Mouse (Mus musculus) kidney, postnatal 14 days (tissue): ENCODE results near the gene Sgta.

Experiments used
- DNase-seq: peaks from one replicate; pipeline ENCODE4 v3.0.0; 2022; ENCODE audit warnings: mixed read lengths

Sgta gene

DNA sequence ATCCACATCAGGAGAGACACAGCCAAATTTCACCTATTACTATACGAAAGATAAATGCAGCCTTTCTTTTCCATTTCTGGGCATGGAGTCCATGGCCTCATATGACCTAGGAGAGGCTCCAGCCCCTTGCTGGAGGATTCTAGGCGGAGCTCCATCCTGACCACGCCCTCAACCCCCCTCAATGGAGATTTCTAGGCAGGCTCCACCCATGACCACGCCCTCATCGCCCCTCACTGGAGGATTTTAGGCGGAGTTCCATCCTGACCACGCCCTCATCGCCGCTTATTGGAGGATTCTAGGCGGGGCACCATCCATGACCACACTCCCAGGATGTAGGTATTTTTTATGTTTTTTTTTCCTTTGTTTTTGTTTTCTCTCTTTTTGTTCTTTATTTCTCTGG lies 41.7 kb downstream of the Sgta start:
- peak; percentile 25 for DNase-seq

DNA sequence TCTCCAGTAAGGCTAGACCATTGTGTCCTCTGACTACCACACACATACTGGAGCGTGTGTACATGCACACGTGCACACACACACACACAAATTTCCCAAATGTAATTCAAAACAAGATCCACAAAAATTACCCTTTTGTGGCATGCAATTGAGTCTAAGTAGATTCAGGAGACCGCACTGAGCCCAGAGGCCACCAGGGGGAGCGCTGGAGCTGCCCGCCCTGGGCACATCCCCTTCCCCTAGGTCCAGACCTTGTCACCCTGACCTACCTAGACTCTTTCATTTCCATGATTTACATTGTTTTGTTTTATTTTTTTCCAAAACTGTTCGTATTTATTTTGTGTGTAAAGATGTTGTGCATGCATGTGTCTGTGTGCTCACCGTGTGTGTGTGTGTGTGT lies 43.3 kb downstream of the Sgta start:
- DNase-seq: peak; percentile 66

DNA sequence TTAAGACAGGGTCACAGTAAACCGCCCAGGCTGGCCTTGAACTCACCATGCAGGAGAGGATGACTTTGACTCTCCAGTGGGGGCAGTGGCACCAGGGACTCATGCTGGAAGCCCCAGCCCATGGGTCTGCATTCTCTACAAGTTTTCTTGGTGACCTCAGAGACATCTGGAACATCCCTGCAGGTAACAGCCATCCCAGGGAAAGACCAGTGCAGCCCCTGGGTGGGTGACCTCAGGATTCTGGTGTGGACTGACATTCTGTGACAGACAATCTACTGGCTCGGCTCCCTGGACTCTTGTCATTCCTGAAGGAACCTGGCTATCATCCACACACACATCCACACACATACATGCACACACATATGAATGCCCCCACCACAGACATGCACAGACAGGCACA lies 44.3 kb downstream of the Sgta start:
- DNase-seq: no peak

DNA sequence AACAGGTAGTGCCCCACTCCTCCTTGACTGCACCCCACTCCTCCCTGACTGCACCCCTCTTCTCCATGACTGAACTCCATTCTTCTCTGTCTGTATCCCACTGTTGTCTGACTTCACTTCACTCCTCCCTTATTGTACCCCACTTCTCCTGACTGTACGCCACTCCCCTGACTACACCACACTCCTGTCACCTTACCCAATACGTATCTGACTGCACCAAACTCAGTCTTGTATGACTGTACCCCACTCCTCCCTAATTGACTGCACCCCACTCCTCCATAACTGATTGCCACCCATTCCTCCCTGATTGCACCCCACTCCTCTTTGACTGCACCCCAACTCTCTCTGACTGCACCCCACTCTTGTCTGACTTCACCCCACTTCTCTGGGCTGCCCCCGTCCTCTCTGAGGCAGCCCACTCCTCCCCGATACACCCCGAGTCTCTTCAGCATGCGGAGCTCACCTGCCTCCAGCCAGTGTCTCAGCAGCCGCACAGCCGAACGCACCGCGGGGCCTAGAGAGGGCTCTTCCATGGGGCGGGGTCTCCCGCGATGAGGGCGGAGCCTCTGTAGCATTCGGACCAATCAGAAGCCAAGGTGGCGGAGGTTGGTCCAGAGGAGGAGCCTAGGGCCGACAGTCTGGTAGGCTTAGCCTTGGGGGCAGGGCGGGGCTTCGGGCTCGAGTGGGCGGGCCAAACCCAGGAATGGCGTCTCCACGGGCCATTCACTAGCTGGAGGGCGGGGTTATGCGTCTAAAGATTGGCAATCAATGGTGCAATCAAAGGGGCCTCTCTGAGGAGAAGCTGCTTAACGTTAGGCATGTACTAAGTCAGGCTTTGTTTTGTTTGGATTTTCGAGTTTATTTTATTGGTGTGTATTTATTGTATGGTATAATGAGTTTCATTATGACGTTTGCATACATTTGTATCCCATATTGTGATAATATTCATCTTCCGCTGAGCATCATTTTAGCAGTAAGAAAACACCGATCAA lies 45.3 kb downstream of the Sgta start, which contains the start of gene Gng7:
Gng7 (minus strand) TSS at position 553 of the 992 bp plus-strand sequence.
- peak; percentile 96 for DNase-seq

DNA sequence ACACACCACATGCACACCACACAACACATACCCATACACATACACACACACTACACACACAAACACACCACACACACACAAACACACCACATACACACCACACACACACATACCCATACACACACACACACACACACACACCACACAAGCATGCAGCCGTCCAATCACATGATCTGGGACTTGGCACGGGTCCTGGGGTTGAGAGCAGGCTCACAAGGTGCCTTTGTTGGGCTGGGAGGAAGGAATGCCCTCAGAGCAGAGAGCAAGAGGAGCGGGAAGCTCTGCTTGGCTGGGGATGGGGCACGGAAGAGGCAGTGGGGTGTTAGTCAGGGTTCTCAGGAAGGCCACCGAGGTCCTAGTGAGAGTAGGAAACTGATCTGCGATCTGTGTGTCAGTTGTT lies 49.1 kb downstream of the Sgta start:
- no peak for DNase-seq

DNA sequence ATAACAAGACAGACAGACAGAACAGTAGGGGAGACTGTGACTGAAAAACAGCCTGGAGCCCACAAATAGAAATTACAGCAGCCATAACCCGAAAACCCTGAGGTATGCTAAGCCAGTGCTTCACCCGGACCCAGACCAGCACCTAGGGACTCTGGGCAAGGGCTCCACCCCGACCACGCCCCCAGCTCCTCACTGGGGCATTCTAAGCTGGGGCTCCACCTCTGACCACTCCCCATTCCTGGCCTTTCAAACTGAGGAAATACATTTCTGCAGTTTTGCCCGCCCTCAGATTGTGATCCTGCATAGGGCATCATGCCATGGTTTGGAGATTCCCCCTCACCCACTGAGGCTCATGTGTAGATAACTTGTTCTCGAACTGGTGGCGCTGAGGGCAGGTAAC lies 52.7 kb downstream of the Sgta start:
- no peak for DNase-seq

DNA sequence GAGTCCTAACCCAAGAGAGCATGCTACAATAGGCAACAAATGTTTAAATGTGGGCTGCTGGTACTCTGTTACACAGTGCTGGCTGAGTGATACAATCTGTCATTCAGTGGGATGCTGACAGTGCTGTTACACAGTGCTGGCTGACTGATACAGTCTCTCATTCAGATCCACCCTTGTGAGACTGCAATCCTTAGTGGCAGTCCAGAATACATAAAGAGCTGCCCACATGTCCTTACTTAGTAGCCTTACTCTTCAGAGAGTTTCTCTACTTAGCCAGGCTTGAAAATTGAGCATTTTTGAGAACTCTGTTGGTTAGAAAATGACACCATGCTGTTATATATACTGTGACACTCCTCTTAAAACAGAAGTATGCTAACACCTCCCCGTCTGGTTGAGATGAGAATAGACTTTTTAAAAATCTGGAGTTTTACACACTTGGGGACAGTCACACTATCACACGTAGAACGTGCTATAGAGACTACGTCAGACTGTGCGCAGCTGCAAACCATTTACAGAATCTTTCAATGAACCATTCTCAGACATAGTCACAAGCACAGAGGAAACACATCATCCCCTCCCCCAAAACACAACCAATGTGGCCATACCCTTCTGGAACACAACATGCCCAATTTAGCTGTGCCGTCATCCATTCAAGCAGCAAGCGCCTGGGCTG lies 53.8 kb downstream of the Sgta start:
- no peak for DNase-seq

DNA sequence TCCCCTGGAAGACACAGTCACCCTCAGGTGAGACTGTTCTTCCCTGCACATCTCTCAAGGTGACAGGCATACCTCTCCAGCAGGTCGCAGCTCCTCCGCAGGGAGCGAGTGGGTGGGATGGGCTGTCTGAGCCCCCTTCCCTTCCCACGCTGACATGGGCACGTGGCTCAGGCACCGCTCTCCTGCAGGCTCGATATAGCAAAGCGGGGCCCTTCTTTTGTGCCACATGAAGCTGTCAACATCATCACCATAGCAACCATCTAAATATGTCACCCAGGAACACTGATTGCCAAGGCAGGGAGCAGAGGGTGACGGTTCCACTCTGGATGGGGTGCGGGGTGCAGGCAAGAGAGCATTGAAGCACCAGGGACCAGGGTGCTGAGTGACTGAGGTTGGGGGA lies 58.8 kb downstream of the Sgta start:
- DNase-seq: no peak

DNA sequence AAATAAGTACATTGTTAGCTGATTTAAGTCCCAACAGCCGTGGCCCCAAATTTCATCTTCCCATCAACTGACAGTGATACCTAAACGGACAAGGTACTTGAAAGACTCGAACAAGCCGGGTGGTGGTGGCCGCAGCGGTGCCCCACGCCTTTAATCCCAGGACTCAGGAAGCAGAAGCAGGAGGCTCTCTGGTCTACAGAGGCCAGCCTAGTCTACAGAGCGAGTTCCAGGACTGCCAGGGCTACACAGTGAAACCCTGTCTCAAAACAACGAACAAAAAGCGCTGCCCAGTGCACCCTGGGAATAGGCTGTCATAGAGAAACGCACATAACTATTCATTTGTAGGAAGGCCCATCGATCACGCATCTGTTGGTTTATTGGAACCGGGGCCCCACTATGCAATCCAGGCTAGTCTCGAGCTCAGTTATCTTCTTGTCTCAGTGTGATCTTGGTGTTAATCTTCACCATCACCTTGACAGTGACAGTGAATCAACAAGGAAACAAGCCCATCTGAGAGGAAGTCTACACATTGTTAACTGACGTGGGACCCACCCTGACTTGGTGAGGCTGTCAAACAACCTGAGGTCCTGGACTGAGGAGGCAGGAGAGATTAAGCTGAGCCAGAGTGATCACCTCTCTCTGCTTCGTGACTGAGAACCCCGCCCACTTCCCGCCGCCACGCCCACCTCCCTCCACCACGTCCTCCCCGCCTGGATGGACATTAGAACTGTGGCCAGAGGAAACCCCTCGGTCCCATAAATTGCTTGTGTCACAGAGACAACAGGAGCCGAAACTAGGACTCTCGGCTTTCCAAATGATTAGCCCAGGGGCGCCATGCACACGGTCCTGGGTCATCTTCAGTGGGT lies 59.6 kb downstream of the Sgta start:
- no peak for DNase-seq

DNA sequence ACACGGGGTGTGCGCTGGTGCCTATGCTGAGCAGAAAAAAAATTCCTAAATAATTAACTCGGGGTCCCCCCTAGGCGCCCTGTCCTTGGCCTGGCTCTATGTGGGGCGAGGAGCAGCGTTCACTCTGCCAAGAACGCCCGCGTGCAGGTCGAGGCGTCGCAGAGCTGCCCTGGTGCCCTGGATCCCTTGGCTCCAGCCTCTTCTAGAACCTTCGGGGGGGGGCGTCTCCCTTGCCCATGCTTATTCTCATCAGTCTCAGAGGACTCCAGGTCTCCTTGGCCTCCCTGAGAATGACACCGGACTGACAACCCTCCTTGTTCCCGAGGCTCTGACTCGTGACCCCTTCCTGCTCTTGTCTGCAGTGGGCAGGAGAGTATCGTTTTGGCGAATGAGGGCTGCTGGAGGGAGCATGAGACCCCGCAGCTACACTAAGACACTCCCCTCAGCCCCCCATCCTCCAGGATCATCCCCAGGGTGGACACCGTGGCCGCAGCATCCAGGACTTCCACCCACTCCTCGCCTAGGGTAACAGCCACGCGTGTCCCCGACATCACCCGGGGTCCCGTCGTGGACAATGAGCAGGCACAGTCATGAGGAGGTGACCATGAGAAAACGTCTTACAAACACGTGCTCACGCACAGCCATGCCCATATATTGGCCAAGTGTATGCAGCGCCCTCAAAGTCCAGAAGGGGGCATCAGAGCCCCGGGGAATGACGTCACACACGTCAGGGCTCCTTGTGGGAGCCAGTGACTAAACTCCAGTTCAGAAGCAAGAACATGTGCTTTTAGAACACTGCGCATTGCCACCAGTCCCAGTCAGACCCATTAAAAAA lies 60.4 kb downstream of the Sgta start:
- peak; percentile 87 for DNase-seq

DNA sequence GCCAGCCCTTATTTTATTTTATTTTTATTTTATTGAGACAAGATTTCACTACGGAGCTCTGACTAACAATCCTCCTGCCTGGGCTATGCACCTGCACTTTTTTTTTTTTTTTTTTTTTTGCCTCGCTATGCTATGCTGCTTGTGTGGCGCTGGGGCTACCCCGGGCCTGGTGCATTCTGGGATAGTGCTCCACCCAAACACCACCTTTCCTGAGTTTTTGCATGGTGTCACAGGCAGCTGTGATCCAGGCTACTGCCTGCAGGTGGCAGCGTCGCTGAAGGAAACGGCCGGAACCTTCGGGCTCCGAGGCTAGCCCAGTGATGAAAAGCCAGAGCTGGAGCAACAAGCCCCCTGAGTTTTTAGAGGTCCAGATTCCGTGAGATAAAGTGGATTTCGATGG lies 61.2 kb downstream of the Sgta start:
- DNase-seq: peak; percentile 65

DNA sequence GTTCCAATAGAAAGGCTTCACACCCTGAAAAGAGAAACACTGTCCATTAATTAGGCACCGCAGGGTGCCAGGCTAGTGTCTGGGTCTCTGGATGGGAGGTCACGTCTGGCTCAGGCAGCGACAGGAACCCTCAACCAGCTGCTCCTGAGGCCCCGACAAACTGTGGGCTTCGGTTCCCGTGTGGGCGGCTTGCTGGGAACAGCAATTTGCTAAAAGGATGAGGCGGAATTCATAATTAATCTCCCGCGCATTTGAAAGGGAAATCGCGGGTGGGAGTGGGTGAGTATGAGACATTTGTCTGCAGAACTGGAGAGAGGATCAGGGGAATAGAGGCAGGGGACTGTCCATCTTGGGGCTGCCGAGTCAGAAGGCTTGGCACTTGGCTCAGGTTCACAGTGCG lies 62.0 kb downstream of the Sgta start:
- no peak for DNase-seq

DNA sequence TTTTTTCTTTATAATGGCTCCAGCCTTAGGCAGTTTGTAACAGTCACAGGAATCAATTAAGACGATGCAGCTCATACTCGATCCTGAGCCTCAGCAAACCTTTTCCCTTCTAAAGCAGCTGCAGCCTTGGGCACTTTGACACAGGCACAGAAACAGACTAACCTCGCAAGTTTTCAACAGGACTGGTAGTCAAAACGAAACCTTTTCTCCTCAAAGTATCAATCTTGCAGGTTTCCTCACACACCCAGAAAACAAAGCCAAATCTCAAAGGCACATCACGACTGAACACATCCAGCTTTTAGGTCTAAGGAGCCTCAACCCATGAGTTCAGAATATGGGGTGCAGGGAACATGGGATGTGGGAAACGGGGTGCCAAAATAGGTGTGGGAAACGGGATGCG lies 62.6 kb downstream of the Sgta start:
- DNase-seq: no peak

DNA sequence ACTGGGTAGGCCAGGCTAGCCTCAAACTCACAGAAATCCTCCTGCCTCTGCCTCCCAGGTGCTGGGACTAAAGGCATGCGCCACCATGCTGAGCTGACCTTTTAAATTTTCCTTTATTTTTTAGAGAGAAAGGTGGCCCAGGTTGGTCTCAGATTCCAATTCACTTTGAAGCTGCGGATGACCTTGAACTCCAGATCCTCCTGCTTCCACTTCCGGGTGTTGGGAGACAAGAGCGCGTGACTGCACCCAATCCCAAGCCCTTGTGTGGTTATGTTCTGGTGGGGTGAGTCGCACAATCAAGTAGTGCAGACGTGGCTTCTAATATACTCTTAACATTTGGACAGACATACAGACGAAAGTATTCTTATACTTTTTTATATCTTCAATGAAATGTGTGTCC lies 63.5 kb downstream of the Sgta start:
- DNase-seq: no peak

DNA sequence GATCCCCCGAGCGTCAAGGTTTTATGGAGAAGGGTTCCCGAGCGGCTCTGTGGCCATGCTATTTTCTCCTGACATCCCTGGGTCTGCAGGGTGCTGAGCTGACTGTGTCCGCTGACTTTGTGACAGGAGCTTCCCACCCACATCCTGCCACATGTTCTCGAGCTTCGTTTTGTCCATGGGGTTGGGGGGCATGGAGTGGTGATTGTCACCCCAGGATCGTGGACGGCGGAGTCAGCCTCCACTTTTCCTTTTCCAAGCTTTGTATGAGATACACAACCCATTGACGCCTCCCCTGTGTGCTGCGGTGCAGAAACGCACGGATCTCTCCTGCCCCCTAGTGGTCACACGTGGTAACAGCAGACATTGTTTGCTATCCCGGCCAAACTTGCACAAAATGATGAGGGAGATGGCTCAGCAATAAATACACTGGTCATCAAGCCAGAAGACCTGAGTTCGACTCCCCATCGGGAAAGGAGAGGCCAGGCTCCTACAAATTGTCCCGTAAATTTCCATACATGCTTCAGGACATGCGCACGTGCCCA lies 64.8 kb downstream of the Sgta start:
- DNase-seq: peak; percentile 82

DNA sequence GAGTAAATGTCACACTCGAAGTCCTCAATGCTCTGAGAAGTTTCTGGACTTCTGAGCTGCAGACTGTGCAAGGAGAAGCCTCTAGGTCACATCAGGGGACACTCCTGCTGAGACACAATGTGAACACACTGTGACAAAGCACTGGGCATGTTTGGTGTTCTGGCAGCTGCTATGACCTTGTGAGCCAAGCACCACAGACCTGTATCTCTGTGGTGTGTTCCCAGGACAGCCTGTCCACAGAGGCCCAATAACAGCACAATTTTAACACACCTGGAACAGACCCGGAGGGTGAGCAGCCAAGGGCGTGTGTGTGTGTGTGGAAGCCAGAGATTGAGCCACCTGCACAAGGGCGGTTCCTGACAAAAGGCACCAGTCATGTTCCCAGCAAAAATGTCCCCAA lies 65.4 kb downstream of the Sgta start:
- no peak for DNase-seq
